Mouse (Mus musculus) left cerebral cortex, adult 2 months (tissue): ENCODE measurements at regions not wholly inside any gene's neighbourhood (a gene's known extent, or its start where the extent isn't known, plus 50 kb on each side); places are given as distances from the start of the nearest gene placed in this dataset.
"Not testable (repeated sequence)": the region's sequence is repeated elsewhere in the genome, so short reads cannot be mapped to it uniquely, and the experiment has no call there.

Experiments
- DNase-seq, 2 experiments: peaks; one replicate each; pipeline ENCODE4 v3.0.0; 2021 to 2022; ENCODE audit warnings: low spot score in 2 of 2, mixed read lengths in 1 of 2; ENCODE audit errors: extremely low spot score in 1 of 2
- H3K27ac ChIP-seq: fragments of 200-600 bp; 2 replicates; pipeline ENCODE4 v1.8.1; 2022
- H3K4me3 ChIP-seq: fragments of 200-600 bp; 2 replicates; pipeline ENCODE4 v1.8.1; 2022
- CTCF ChIP-seq: fragments of 200-600 bp; IDR thresholded peaks from 2 replicates; pipeline ENCODE4 v1.8.1; 2022; ENCODE audit warnings: antibody characterized with exemption, mild to moderate bottlenecking, moderate library complexity
- intact Hi-C: fragments of 180-260 bp; cut with DNase I; formaldehyde crosslinking; loops from one replicate; pipeline ENCODE4 v1.15.1; 2025

DNA sequence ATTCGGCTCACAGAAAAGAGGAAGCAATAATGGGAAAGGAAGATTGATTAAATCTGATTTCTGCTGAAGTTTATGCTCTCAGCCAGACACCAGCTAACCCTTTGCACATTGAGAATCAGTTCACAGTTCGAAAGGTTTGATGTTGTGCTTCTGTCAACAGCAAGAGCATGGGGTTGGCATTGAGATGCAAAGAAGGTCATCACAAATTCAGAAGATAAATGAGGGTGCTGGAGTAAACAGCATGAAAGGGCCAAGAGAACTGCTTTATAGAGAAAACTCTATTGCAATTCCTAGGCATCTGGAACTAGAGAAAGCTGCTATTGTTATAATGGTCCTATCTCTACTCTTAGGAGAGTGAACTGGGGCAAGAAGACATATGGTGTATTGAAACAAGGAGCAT lies 250.8 kb downstream of the Rab38 start:
- no peak for DNase-seq
- Histone ChIP-seq H3K27ac (no peak overlapping the region), H3K4me3 (no peak overlapping the region)
- no peak for TF ChIP-seq CTCF
- intact Hi-C loops: no loop called here

DNA sequence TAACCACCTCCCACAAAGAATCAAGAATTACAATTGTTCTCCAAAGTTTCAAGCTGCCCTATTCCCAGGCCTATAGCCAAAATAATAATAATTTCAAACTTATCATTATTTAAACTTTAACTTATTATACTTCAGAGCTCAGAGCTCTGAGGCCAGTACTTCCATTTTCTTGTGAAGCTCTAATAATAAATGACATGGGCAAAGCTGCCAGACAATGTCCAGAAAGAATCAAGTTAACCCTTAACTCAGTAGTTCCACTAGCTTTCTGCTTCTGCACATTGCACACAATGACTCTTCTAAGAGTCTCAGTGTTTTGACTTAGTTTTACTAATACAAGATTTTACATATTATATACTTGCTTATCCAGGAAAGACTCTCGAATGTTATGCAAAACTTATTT lies 291.0 kb downstream of the Rab38 start:
- DNase-seq, intact Hi-C loops, H3K27ac ChIP-seq, H3K4me3 ChIP-seq: not testable (repeated sequence)

DNA sequence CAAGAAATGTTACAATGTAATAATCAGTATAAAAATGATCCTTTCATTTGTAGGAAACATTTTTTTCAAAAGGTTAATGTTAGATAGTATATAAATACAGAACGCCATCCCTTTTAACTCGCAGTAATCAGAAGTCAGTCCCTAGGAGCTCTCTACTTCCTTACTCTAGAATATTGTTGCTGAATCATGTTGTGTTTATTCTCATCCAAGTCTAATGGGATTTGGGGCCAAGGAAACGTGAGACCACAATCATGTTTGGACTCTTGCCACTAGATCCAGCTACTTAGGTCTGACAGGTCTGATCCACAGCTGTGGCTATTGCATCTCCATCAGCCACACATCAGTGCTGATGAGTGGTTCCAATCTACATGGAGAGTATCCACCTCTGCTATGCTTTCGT lies 304.4 kb downstream of the Rab38 start:
- DNase-seq: no peak
- H3K27ac ChIP-seq: no peak overlapping the region
- TF ChIP-seq CTCF: no peak
- no peak overlapping the region for H3K4me3 ChIP-seq
- intact Hi-C loops: no loop called here

DNA sequence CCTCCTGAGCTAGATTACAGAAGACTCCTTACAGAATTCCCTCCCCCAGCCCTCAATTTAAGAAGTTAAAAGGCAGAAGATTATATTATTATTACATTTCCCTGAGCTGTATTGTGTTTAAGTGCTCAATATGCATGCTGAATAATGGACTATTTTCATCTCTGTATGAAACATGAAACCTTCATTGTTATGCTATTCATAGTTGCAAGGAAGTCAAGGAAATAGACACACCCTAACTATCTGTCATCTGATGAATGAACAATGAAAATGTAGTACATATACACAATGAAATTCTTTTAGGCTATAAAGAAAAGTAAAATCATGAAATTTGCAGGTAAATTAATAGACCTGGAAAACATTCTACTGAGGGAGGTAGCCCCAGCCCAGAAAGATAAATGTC lies 305.7 kb downstream of the Rab38 start:
- intact Hi-C loops: no loop called here
- no peak overlapping the region for H3K4me3 ChIP-seq
- DNase-seq: no peak
- TF ChIP-seq CTCF: no peak
- no peak overlapping the region for H3K27ac ChIP-seq

DNA sequence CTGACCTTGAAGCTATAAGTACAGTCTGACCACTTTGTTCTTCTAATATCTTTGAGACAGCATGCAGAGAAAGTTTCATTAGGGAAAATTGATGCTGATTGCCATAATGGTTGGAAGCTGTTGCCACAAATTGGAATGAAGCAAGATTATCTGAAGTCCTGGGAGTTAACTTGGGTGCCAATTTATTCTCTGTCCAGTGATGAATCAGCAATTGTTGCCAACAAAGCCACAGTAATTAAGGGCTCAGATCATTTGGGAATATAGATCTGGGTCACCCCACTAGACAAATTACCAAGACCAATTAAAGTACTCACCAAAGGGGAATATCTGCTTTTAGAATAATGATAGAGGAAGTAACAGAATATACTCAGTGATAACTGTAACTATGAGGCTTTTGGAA lies 347.3 kb downstream of the Rab38 start:
- intact Hi-C loops: no loop called here
- H3K4me3 ChIP-seq: no peak overlapping the region
- no peak overlapping the region for H3K27ac ChIP-seq
- TF ChIP-seq CTCF: no peak
- no peak for DNase-seq

DNA sequence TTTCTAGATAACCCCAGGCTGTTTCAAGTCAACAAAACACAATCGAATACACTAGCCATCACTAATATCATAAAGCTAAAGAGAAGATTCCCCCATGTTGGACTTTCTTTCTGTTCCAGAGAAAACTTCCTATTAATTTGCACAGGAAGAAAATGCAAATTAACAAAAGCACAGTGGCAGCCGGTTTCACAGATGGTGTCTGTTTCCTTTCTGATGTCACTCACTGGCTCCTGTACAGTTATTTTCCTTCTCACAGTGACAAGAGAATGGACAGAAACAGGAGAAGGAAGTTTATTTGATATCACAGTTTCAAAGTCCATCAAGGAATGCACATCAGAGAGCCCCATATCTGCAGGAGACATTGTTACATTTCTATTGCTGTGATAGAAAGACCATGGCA lies 352.8 kb downstream of the Rab38 start:
- no peak for DNase-seq
- Histone ChIP-seq H3K27ac (no peak overlapping the region), H3K4me3 (no peak overlapping the region)
- no peak for TF ChIP-seq CTCF
- intact Hi-C loops: no loop called here

DNA sequence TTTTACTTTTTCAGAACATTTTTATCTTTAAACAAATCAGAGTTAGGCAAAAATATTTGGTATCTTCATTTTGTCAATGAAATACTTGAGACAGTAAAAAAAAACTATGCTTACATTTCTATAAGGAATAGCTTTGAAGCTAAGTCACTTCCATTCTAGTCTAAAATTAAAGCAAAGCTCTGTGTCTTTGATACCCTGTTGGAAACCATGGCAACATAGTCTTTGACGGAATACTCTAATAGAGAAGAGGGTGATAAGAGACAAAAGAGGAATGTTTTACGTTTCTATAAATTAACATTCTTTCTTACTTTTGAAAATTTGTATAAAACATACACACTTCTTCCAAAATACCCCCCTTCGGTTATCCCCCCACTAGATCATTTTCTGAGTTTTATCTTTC lies 378.1 kb downstream of the Rab38 start:
- no peak for TF ChIP-seq CTCF
- DNase-seq: no peak
- H3K27ac ChIP-seq: no peak overlapping the region
- H3K4me3 ChIP-seq: no peak overlapping the region
- intact Hi-C loops: no loop called here

DNA sequence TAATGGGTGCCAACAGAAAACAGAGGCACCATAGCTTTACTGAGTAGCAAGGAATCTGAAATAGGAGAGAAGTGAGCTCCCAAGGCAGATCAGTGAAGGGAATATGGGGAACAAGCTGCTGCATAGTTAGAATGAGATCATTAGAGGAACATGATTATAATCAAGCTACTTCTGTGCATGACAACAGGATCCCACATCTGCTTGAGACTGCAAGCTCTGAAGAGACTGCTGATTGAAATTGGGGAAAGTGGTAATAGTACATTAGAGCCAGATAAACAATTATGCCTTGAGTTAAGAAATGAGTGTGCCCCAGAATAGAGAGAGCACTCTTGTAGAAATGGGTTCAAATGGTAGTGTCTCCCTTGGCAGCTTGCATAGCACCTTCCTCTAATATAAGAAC lies 380.1 kb downstream of the Rab38 start:
- TF ChIP-seq CTCF: no peak
- intact Hi-C loops: no loop called here
- DNase-seq: no peak
- Histone ChIP-seq H3K27ac (no peak overlapping the region), H3K4me3 (no peak overlapping the region)

DNA sequence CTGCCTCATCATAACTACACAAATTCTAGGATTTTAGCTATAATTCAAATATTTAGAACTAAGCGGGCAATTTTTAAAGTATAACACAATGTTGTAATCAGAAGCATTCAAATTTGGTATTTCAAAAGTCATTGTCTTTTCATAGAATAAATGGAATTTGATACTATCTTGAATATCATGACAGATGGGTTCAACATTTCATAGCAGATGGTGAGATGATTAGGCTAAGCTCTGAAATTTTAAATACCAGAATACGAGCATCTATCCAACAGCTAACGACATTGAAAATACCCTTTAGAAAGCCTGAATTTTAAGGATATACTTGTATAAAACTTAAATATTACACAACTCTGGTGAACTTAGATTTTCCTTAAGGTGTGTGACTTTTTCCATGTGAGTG lies 390.1 kb downstream of the Rab38 start:
- no peak for TF ChIP-seq CTCF
- intact Hi-C loops: no loop called here
- Histone ChIP-seq H3K4me3 (no peak overlapping the region), H3K27ac (no peak overlapping the region)
- DNase-seq: no peak

DNA sequence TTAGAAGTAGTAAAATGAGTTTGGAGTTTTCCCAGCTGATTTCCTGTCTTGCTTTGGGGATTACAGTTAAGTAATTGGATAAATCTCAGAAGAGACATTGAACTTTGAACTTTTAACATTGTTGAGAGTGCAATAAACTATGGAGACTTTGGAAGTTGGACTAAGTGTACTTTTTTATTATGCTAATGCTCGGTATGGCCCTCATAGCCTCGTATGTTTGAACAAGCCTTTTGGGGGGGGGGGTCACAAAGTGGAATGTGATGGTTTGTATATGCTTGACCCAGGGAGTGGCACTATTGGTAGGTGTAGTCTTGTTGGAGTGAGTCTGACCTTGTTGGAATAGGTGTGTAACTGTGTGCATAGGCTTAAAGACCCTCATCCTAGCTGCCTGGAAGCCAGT lies 396.4 kb downstream of the Rab38 start:
- Histone ChIP-seq H3K27ac (no peak overlapping the region), H3K4me3 (no peak overlapping the region)
- no peak for DNase-seq
- intact Hi-C loops: no loop called here
- no peak for TF ChIP-seq CTCF

DNA sequence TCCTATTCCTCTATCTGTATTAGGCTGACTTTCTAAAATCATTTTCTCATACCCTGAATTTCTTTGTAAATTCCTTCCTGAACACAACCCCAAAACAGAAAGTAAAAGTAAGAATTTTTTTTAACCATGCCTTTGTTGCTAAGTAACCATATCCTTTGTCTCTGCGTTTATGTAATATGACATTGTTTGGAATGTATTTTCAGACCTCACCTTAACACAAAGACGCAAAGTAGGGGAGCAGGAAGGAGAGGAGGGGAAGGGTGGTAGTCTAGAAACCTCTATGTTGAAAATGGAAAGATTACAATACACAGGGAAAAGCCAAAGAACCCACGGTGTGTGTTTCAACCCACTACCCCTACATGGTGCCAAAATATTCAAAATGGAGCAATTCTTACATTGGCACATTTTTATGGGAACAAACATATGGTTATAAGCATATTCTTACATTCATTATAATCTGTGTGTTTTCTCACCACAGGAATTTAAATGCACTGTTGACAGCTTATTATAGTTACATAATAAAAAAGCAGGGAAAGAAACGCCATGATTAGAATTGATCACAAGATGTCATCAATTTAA lies 418.0 kb downstream of the Rab38 start:
- no peak for TF ChIP-seq CTCF
- no peak for DNase-seq
- intact Hi-C loops: no loop called here
- Histone ChIP-seq H3K27ac (peak overlapping the region; percentile 60), H3K4me3 (no peak overlapping the region)
